In the genomic region with DNA sequence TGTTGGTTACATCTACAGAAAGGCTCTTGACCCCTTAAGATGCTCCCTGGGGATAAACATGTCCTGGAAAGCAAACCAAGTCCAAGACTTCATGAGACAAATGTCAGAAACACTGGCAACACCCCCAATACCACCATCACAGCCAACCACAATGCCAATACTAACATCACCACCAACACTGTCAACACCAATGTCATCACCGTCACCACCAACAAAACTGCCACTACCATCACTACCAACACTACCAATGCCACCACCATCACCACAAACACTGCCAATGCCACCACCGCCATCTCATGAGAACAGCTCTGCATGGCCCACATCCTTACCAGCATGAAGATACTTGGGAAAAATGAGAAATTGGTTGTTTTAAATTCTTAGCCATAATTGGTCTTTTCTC, we compare ENCODE assay signal across 18 mouse cellular contexts.
"Had no signal": no experiment of that assay in that cellular context is flagged by ENCODE, and none has a peak within 500 bp of the region (broad histone marks: within the 10 kb centered on the region; RNA-seq: fewer than 3 reads in every experiment).

No protein-coding gene starts in this region.

- H3K27ac ChIP-seq: liver, embryonic 12.5 days; liver, embryonic 14.5 days; midbrain, embryonic 10.5 days; midbrain, embryonic 12.5 days; neural tube, embryonic 13.5 days; neural tube, embryonic 15.5 days; stomach, embryonic 15.5 days; stomach, postnatal 0 days had no signal

- H3K9ac ChIP-seq: liver, embryonic 12.5 days; liver, embryonic 14.5 days; lung, embryonic 14.5 days; midbrain, embryonic 12.5 days; neural tube, embryonic 13.5 days; neural tube, embryonic 15.5 days; stomach, embryonic 15.5 days had no signal

- H3K9me3 ChIP-seq: liver, embryonic 12.5 days; midbrain, embryonic 10.5 days; midbrain, embryonic 12.5 days; neural tube, embryonic 13.5 days; neural tube, embryonic 15.5 days; stomach, embryonic 15.5 days had no signal

- H3K4me3 ChIP-seq: liver, embryonic 12.5 days; midbrain, embryonic 10.5 days; midbrain, embryonic 12.5 days; neural tube, embryonic 13.5 days; neural tube, embryonic 15.5 days; stomach, embryonic 15.5 days had no signal

- H3K27me3 ChIP-seq: liver, embryonic 12.5 days; midbrain, embryonic 12.5 days; neural tube, embryonic 13.5 days; neural tube, embryonic 15.5 days; stomach, embryonic 15.5 days had no signal

- H3K4me2 ChIP-seq: liver, embryonic 12.5 days; lung, embryonic 14.5 days; midbrain, embryonic 12.5 days; neural tube, embryonic 13.5 days; neural tube, embryonic 15.5 days; stomach, embryonic 15.5 days had no signal

- ATAC-seq: liver, embryonic 12.5 days; midbrain, embryonic 16.5 days had no signal

- H3K36me3 ChIP-seq: liver, embryonic 12.5 days; midbrain, embryonic 10.5 days; midbrain, embryonic 12.5 days; neural tube, embryonic 13.5 days; neural tube, embryonic 15.5 days; stomach, embryonic 15.5 days had no signal

- DNase-seq: lung, adult 18-20 months; lung, embryonic 14.5 days; lung, postnatal 10 days; lung, postnatal 4 days; midbrain, embryonic 14.5 days; right cerebral cortex, postnatal 14 days; thymus, adult 2 months; thymus, postnatal 14 days; thymus, postnatal 36 days had no signal
